Mouse (Mus musculus) myocyte (in vitro differentiated cells): ENCODE results near the gene Rnf187. TPM values are rescaled to one million over a fixed set of nuclear protein-coding genes. Genes with fewer than 3 reads are reported as not detected.

Experiments
- H3K27me3 ChIP-seq: one replicate; pipeline ENCODE4 v1.6.1; 2011; ENCODE audit not compliant: control insufficient read depth, insufficient read depth, insufficient read length
- H3K36me3 ChIP-seq: one replicate; pipeline ENCODE4 v1.6.1; 2011; ENCODE audit not compliant: control insufficient read depth, insufficient read depth
- H3K4me2 ChIP-seq: one replicate; pipeline ENCODE4 v1.6.1; 2011; ENCODE audit warnings: low read depth, control low read depth
- H3K4me3 ChIP-seq: one replicate; pipeline ENCODE4 v1.5.1; 2011; ENCODE audit warnings: mild to moderate bottlenecking, control low read depth, moderate library complexity
- H3K79me2 ChIP-seq: one replicate; pipeline ENCODE4 v1.6.1; 2011; ENCODE audit not compliant: control insufficient read depth, insufficient read depth
- H3ac ChIP-seq: one replicate; pipeline ENCODE4 v1.6.1; 2011; ENCODE audit not compliant: control insufficient read depth, insufficient read length
- CEBPB ChIP-seq: IDR thresholded peaks from 2 replicates; pipeline ENCODE4 v1.6.1; 2011; ENCODE audit warnings: mild to moderate bottlenecking, moderate library complexity; ENCODE audit not compliant: poor library complexity, insufficient read depth, severe bottlenecking
- E2F4 ChIP-seq: IDR thresholded peaks from one replicate; pipeline ENCODE4 v1.6.1; 2011; ENCODE audit warnings: mild to moderate bottlenecking, control low read depth, moderate library complexity; ENCODE audit not compliant: insufficient read depth
- MAX ChIP-seq: IDR thresholded peaks from one replicate; pipeline ENCODE4 v1.6.1; 2011; ENCODE audit warnings: low read depth, mild to moderate bottlenecking, control low read depth
- MYOD1 ChIP-seq, 3 experiments: IDR thresholded peaks; one replicate each; pipeline ENCODE4 v1.6.1; 2011; ENCODE audit warnings: control low read depth in 2 of 3, low read depth in 2 of 3, mild to moderate bottlenecking in 2 of 3, moderate library complexity in 1 of 3; ENCODE audit not compliant: insufficient read length in 2 of 3, control insufficient read depth in 1 of 3
- MYOG ChIP-seq, 3 experiments: IDR thresholded peaks; one replicate each; pipeline ENCODE4 v1.6.1; 2011; ENCODE audit warnings: control low read depth in 2 of 3, low read depth in 2 of 3, mild to moderate bottlenecking in 2 of 3; ENCODE audit not compliant: insufficient read length in 2 of 3, control insufficient read depth in 1 of 3, insufficient read depth in 1 of 3
- POLR2A ChIP-seq: IDR thresholded peaks from one replicate; pipeline ENCODE4 v1.6.1; 2011; ENCODE audit warnings: low read depth, mild to moderate bottlenecking, control low read depth, moderate library complexity; ENCODE audit not compliant: insufficient read length
- POLR2AphosphoS2 ChIP-seq: IDR thresholded peaks from one replicate; pipeline ENCODE4 v1.6.1; 2011; ENCODE audit warnings: low read depth, control low read depth; ENCODE audit not compliant: insufficient read length
- REST ChIP-seq: IDR thresholded peaks from one replicate; pipeline ENCODE4 v1.6.1; 2011; ENCODE audit warnings: mild to moderate bottlenecking, control low read depth, moderate library complexity; ENCODE audit not compliant: insufficient read depth, insufficient read length
- SRF ChIP-seq: IDR thresholded peaks from one replicate; pipeline ENCODE4 v1.6.1; 2011; ENCODE audit warnings: low read depth; ENCODE audit not compliant: control insufficient read depth, insufficient read length
- TCF12 ChIP-seq: IDR thresholded peaks from one replicate; pipeline ENCODE4 v1.6.1; 2011; ENCODE audit warnings: mild to moderate bottlenecking, control low read depth; ENCODE audit not compliant: poor library complexity, insufficient read depth, severe bottlenecking
- TCF3 ChIP-seq: IDR thresholded peaks from one replicate; pipeline ENCODE4 v1.6.1; 2011; ENCODE audit warnings: low read depth, control low read depth; ENCODE audit not compliant: insufficient read length
- USF1 ChIP-seq: IDR thresholded peaks from one replicate; pipeline ENCODE4 v1.6.1; 2011; ENCODE audit warnings: low read depth, mild to moderate bottlenecking, control low read depth, moderate library complexity
- polyA plus RNA-seq: library from polyadenylated mRNA; unstranded; fragments of >200 nt; fragmentation: generic; extraction: Trizol; gene quantifications from one replicate; pipeline ENCODE4 v1.2.1, GENCODE M21; 2012; ENCODE audit warnings: missing spikeins

Gene Rnf187
- polyA plus RNA-seq, 1 experiment, result 197 TPM

DNA sequence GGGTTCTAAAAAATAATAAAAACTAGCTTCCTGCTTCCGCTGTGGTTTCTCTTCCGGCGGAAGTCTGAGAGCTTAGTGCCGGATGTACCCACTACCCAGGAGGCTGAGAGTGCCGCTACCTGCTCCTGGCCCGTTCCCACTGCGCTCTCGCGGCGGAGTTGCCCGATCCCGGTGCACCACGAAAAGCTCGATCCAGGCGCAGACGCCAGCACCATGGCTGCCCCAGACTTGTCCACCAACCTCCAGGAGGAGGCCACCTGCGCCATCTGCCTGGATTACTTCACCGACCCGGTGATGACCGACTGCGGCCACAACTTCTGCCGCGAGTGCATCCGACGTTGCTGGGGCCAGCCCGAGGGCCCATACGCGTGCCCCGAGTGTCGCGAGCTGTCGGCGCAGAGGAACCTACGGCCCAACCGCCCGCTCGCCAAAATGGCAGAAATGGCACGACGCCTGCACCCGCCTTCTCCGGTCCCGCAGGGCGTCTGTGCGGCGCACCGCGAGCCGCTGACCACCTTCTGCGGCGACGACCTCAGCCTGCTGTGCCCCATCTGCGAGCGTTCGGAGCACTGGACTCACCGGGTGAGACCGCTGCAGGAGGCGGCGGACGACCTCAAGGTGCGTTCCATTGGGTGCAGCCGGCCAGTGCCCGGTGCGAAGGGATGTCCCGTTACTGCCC, 39.5 kb upstream of the Rnf187 start, which contains the start of gene Trim11:
Trim11 (plus strand) TSS at position 67 of the 679 bp plus-strand sequence.
- Histone ChIP-seq H3ac (peak within 1 kb of the TSS; percentile 25), H3K27me3 (no peaks in the 10 kb centered on the region), H3K79me2 (peaks cover 51% of the 10 kb centered on the region), H3K36me3 (peaks cover 7% of the 10 kb centered on the region), H3K4me3 (peak within 1 kb of the TSS; percentile 99), H3K4me2 (peak within 1 kb of the TSS; percentile 79)
- TF ChIP-seq POLR2A, result peak; percentile 80
- TF ChIP-seq TCF12, result no peak
- peak; percentile 86 for TF ChIP-seq POLR2AphosphoS2
- peak in 1 of 3 experiments; percentile 3 for TF ChIP-seq MYOD1 (IDR thresholded peaks at IDR 0.05; ENCODE audit: control insufficient read depth in 1 of 3, insufficient read length in 2 of 3, low read depth in 2 of 3)
- peak in 1 of 3 experiments; percentile 26 for TF ChIP-seq MYOG (IDR thresholded peaks at IDR 0.05; ENCODE audit: control insufficient read depth in 1 of 3, insufficient read depth in 1 of 3, insufficient read length in 2 of 3, low read depth in 2 of 3)

- Histone ChIP-seq H3ac (peak overlapping the region; percentile 25), H3K36me3 (peaks cover 8% of the 10 kb centered on the region), H3K4me2 (peak overlapping the region; percentile 79), H3K4me3 (peak overlapping the region; percentile 99), H3K79me2 (peaks cover 51% of the 10 kb centered on the region), H3K27me3 (no peaks in the 10 kb centered on the region)
- TF ChIP-seq POLR2A (no peak), MAX (no peak), SRF (no peak), E2F4 (no peak), MYOG (IDR thresholded peaks at IDR 0.05; ENCODE audit: control insufficient read depth in 1 of 3, insufficient read depth in 1 of 3, insufficient read length in 2 of 3, low read depth in 2 of 3) (no peak), TCF12 (no peak), MYOD1 (IDR thresholded peaks at IDR 0.05; ENCODE audit: control insufficient read depth in 1 of 3, insufficient read length in 2 of 3, low read depth in 2 of 3) (no peak), USF1 (no peak), POLR2AphosphoS2 (no peak), CEBPB (no peak), TCF3 (no peak), REST (no peak)
These were observed 38.9 kb upstream of the Rnf187 start for GRCm38 (mm10) chr11:58977607-58978026.

GRCm38 (mm10) chr11:58977150-58977549, 38.4 kb upstream of the Rnf187 start:
- no peaks in the 10 kb centered on the region for H3K27me3 ChIP-seq
- TF ChIP-seq POLR2A, result no peak
- peaks cover 3% of the 10 kb centered on the region for H3K36me3 ChIP-seq
- H3K4me3 ChIP-seq, result peak overlapping the region; percentile 99
- H3K4me2 ChIP-seq, result peak overlapping the region; percentile 79
- peaks cover 51% of the 10 kb centered on the region for H3K79me2 ChIP-seq
- peak overlapping the region; percentile 25 for H3ac ChIP-seq

GRCm38 (mm10) chr11:58974414-58974813, 35.7 kb upstream of the Rnf187 start:
- TF ChIP-seq REST (no peak), MYOG (IDR thresholded peaks at IDR 0.05; ENCODE audit: control insufficient read depth in 1 of 3, insufficient read depth in 1 of 3, insufficient read length in 2 of 3, low read depth in 2 of 3) (no peak), USF1 (no peak), MAX (no peak)
- H3K36me3 ChIP-seq, result peaks cover 3% of the 10 kb centered on the region
- no peak overlapping the region for H3K4me3 ChIP-seq
- no peak overlapping the region for H3K4me2 ChIP-seq
- H3K27me3 ChIP-seq, result no peaks in the 10 kb centered on the region
- peaks cover 31% of the 10 kb centered on the region for H3K79me2 ChIP-seq
- H3ac ChIP-seq, result no peak overlapping the region

DNA sequence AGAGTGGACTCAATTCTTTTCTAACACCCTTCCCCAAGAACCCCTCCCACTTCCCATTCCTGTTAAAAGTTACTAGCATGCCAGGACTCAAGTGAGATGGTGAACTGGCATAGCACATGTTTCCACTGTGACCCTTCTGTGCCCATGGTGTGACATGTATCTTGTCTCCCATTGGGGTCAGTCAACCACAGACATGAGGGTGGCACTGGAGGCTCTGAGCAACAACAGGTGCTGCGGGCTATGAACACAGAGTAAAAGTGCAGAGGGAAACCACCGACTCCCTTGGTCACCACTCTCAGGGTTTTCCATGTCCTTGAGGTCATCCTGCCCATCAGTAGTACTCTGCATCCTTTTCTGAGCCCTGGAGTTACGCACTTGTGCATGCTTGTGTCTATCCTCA, 33.1 kb upstream of the Rnf187 start:
- Histone ChIP-seq H3K4me3 (no peak overlapping the region), H3K27me3 (no peaks in the 10 kb centered on the region), H3K4me2 (no peak overlapping the region), H3K36me3 (peaks cover 3% of the 10 kb centered on the region), H3K79me2 (peaks cover 11% of the 10 kb centered on the region), H3ac (no peak overlapping the region)
- peak in 1 of 3 experiments; percentile 84 for TF ChIP-seq MYOG (IDR thresholded peaks at IDR 0.05; ENCODE audit: control insufficient read depth in 1 of 3, insufficient read depth in 1 of 3, insufficient read length in 2 of 3, low read depth in 2 of 3)
- no peak for TF ChIP-seq MAX
- no peak for TF ChIP-seq REST
- TF ChIP-seq TCF3, result no peak
- TF ChIP-seq MYOD1 (IDR thresholded peaks at IDR 0.05; ENCODE audit: control insufficient read depth in 1 of 3, insufficient read length in 2 of 3, low read depth in 2 of 3), result peak in 2 of 3 experiments; percentile 55 to 84
